Mouse (Mus musculus): ENCODE measurements around the gene Kndc1. TPM values are rescaled to one million over a fixed set of nuclear protein-coding genes. Genes with fewer than 3 reads are reported as not detected.

Gene Kndc1
- polyA plus RNA-seq, 1 experiment from 2014 or later = 0.03 TPM

DNA sequence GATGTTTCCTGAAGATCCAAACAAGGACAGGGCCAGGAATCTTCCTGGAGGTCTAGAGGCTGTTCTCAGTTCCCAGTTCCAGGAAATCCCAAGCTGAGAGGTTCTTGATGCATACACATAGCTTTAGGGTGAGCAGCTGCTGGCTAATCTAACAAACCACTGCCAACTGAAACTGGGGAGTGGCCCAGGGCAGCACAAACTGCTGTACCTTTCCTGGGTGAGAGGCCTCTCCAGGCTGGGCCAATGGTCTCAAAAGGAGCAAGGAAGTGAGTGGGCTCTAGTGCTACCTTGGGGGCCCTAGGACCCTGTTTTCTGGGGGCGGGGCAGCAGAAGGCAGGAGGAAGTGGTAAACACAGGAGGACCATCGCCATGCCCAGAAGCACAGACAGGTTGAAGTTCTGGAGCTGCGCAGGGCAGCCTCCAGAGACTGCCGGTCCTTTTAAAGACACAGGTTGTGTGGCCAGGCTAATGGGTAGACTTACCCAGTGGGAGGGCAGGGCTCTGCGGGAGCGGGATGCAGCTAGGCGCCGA lies 96.4 kb downstream of the Kndc1 start:
- H3K9ac ChIP-seq (ENCODE audit: low read depth, low read length) = no peak overlapping the region
- no peaks in the 10 kb centered on the region for H3K9me3 ChIP-seq (replicated peaks; ENCODE audit: control insufficient read depth, low read length)
- ATAC-seq (replicated peaks; ENCODE audit: insufficient number of reproducible peaks, low FRiP score, low TSS enrichment) = no peak
- H3K27ac ChIP-seq (ENCODE audit: low read depth, low read length) = no peak overlapping the region
- no peak overlapping the region for H3K4me2 ChIP-seq
- 71% methylated on average over 8 of the region's 8 CpGs for WGBS (ENCODE audit: insufficient replicate concordance)
- peaks cover 45% of the 10 kb centered on the region for H3K27me3 ChIP-seq (ENCODE audit: control insufficient read depth, insufficient read depth, low read length)
- no peak overlapping the region for H3K4me3 ChIP-seq (ENCODE audit: low read depth, low read length)
- peaks cover 5% of the 10 kb centered on the region; the same call in 1 of the 2 replicates for H3K36me3 ChIP-seq (ENCODE audit: control insufficient read depth, insufficient read depth, low read length)
- H3K4me1 ChIP-seq (ENCODE audit: control insufficient read depth, insufficient read depth, low read length) = no peaks in the 10 kb centered on the region

MicroRNAs within 50 kb of the gene (microRNA counts, 519-probe panel; counts per million panel counts)
- microRNA mmu-miR-202-3p = 32.2 counts per million
- microRNA mmu-miR-202-5p = 32.2 counts per million

Small RNA genes within 50 kb of the gene (microRNA-seq; reads per million reads assigned to microRNA genes)
- gene Mir202 (ENCODE audit: borderline number of aligned reads) = 0.20 reads per million
- gene Mir7062 (ENCODE audit: borderline number of aligned reads) = 0.47 reads per million
- gene mmu-mir-7686 (ENCODE audit: borderline number of aligned reads) = not detected

Other genes with a start within 250 kb of the Kndc1 start
- not detected in 2 replicates for gene Cfap46, start 210.9 kb upstream of the Kndc1 start, polyA plus RNA-seq (2014; fragmentation: Nextera tagmentation; extraction: Ambion mirVana)
- not detected in 2 replicates for gene Adgra1, start 60.5 kb upstream of the Kndc1 start, polyA plus RNA-seq (2014; fragmentation: Nextera tagmentation; extraction: Ambion mirVana)
- gene Utf1, start 49.1 kb downstream of the Kndc1 start, polyA plus RNA-seq (2014; fragmentation: Nextera tagmentation; extraction: Ambion mirVana) = not detected in 2 replicates
- 0.21 and 0.29 TPM in 2 replicates for gene 6430531B16Rik, start 84.1 kb downstream of the Kndc1 start, polyA plus RNA-seq (2014; fragmentation: Nextera tagmentation; extraction: Ambion mirVana)
- gene Adam8, start 97.9 kb downstream of the Kndc1 start, polyA plus RNA-seq (2014; fragmentation: Nextera tagmentation; extraction: Ambion mirVana) = 1.0 and 1.4 TPM in 2 replicates
- 31.9 and 34.3 TPM in 2 replicates for gene Zfp511, start 141.7 kb downstream of the Kndc1 start, polyA plus RNA-seq (2014; fragmentation: Nextera tagmentation; extraction: Ambion mirVana)
- gene Tubgcp2, start 142.0 kb downstream of the Kndc1 start, polyA plus RNA-seq (2014; fragmentation: Nextera tagmentation; extraction: Ambion mirVana) = 37.3 and 42.1 TPM in 2 replicates
- 0.14 TPM in 1 of 2 replicates, not detected in the other for gene Msx3, start 154.4 kb downstream of the Kndc1 start, polyA plus RNA-seq (2014; fragmentation: Nextera tagmentation; extraction: Ambion mirVana)
- gene Caly, start 187.9 kb downstream of the Kndc1 start, polyA plus RNA-seq (2014; fragmentation: Nextera tagmentation; extraction: Ambion mirVana) = 0.24 and 0.54 TPM in 2 replicates
- not detected in 2 replicates for gene Prap1, start 198.7 kb downstream of the Kndc1 start, polyA plus RNA-seq (2014; fragmentation: Nextera tagmentation; extraction: Ambion mirVana)
- 69.3 and 71.7 TPM in 2 replicates for gene Fuom, start 207.7 kb downstream of the Kndc1 start, polyA plus RNA-seq (2014; fragmentation: Nextera tagmentation; extraction: Ambion mirVana)
- 17.1 and 19.0 TPM in 2 replicates for gene Paox, start 221.1 kb downstream of the Kndc1 start, polyA plus RNA-seq (2014; fragmentation: Nextera tagmentation; extraction: Ambion mirVana)
- 179 and 198 TPM in 2 replicates for gene Echs1, start 221.8 kb downstream of the Kndc1 start, polyA plus RNA-seq (2014; fragmentation: Nextera tagmentation; extraction: Ambion mirVana)
- 24.8 and 33.7 TPM in 2 replicates for gene Mtg1, start 242.9 kb downstream of the Kndc1 start, polyA plus RNA-seq (2014; fragmentation: Nextera tagmentation; extraction: Ambion mirVana)

All from heart, embryonic 11.5 days (tissue).